Mouse (Mus musculus): ENCODE data around the gene Sertad3. TPM values are rescaled to one million over a fixed set of nuclear protein-coding genes. Genes with fewer than 3 reads are reported as not detected.

The Sertad3 gene
- polyA plus RNA-seq, 1 experiment: 14.1 TPM

DNA sequence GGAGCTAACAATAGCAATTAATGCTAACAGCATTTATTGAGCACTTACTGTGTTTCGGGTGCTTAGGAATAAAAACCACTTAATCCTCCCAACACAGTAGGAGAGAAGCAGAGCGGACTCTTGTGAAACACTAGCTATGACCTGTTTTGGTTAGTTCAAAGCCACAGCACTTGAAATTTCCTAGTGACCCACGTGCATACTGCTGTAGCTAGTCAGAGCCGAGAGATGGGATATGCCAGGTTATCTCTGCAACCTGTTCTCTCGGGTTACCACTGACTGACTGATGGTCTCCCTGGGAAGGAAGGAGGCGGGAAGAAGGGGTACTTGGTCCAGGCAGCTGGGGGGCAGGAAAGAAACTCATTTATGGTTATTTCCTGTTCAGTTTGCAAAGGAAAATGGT lies 13.1 kb upstream of the Sertad3 start:
- TF ChIP-seq CTCF (IDR thresholded peaks at IDR 0.05; ENCODE audit: borderline replicate concordance, insufficient read depth, low read length): no peak
- TF ChIP-seq POLR2A (IDR thresholded peaks at IDR 0.05; ENCODE audit: low read depth, low read length): no peak
- no peak overlapping the region for H3K4me3 ChIP-seq (ENCODE audit: insufficient read depth, low read length)
- H3K27ac ChIP-seq (ENCODE audit: insufficient read depth, low read length): no peak overlapping the region
- no peaks in the 10 kb centered on the region for H3K4me1 ChIP-seq (ENCODE audit: control insufficient read depth, insufficient read depth, low read length)

DNA sequence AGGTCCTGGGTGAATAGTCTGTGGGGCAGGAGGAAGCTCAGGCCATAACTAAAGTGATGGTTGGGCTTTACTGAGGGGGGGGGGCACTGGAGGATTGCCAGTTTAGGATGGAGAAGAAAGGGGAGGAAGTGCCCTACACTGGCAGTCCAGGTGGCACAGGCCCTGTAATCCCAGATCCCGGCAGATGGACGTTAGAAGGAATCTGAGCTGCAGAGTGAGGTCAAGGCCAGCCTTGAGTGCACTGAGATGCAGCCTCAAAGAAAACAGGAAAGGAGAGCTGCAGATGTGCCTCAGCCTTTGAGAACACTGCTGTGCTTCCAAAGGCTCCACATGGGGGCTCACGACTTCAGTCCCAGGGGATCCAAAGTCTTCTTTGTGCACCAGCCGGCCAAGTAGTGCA lies 5.9 kb upstream of the Sertad3 start:
- TF ChIP-seq POLR2A (IDR thresholded peaks at IDR 0.05; ENCODE audit: low read depth, low read length): no peak
- no peak for TF ChIP-seq CTCF (IDR thresholded peaks at IDR 0.05; ENCODE audit: borderline replicate concordance, insufficient read depth, low read length)
- no peak overlapping the region for H3K27ac ChIP-seq (ENCODE audit: insufficient read depth, low read length)
- H3K4me1 ChIP-seq (ENCODE audit: control insufficient read depth, insufficient read depth, low read length): no peaks in the 10 kb centered on the region
- H3K4me3 ChIP-seq (ENCODE audit: insufficient read depth, low read length): no peak overlapping the region

DNA sequence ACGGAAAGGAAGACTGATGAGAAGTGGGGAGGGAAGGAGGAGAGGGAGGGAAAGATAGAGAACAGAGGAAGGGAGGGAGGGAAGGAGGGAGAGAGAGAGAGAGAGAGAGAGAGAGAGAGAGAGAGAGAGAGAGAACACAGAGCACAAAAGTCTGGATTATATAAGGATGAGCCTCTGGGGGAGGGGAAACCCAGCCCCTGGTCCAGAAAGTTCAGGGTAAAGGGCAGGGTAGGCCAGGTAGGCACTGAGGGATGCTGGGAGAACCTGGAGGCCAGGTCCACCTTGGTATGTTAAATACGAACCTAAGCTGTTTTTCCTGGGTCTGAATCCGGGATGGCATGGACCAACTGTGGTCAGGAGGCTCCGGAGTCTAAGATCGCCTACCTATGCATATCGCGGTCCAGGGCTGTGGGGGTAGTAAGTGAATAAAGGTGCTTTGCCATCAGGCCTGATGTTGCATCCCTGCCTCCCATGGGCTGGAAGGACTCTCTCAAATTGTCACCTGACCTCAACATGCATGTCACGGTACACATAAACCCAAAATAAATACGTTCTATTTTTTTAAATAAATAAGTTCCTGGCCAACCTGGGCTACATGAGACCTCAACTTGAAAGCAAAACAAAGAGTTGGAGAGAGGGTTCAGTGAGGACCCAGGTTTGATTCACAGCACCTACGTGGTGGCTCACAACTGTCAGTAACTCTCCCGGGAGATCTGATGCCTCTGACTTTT lies 2.0 kb upstream of the Sertad3 start:
- Histone ChIP-seq H3K4me1 (ENCODE audit: control insufficient read depth, insufficient read depth, low read length) (no peaks in the 10 kb centered on the region), H3K27ac (ENCODE audit: insufficient read depth, low read length) (no peak overlapping the region), H3K4me3 (ENCODE audit: insufficient read depth, low read length) (no peak overlapping the region)
- TF ChIP-seq CTCF (IDR thresholded peaks at IDR 0.05; ENCODE audit: borderline replicate concordance, insufficient read depth, low read length): no peak
- TF ChIP-seq POLR2A (IDR thresholded peaks at IDR 0.05; ENCODE audit: low read depth, low read length): no peak

- peak overlapping the region; percentile 17 for H3K27ac ChIP-seq (ENCODE audit: insufficient read depth, low read length)
- TF ChIP-seq POLR2A (IDR thresholded peaks at IDR 0.05; ENCODE audit: low read depth, low read length) (no peak), CTCF (IDR thresholded peaks at IDR 0.05; ENCODE audit: borderline replicate concordance, insufficient read depth, low read length) (no peak)
- H3K4me3 ChIP-seq (ENCODE audit: insufficient read depth, low read length): no peak overlapping the region; the same call in 1 of the 2 replicates
- H3K4me1 ChIP-seq (ENCODE audit: control insufficient read depth, insufficient read depth, low read length): no peaks in the 10 kb centered on the region
Observed at GRCm38 (mm10) chr7:27472596-27472995, 972 bp upstream of the Sertad3 start.

DNA sequence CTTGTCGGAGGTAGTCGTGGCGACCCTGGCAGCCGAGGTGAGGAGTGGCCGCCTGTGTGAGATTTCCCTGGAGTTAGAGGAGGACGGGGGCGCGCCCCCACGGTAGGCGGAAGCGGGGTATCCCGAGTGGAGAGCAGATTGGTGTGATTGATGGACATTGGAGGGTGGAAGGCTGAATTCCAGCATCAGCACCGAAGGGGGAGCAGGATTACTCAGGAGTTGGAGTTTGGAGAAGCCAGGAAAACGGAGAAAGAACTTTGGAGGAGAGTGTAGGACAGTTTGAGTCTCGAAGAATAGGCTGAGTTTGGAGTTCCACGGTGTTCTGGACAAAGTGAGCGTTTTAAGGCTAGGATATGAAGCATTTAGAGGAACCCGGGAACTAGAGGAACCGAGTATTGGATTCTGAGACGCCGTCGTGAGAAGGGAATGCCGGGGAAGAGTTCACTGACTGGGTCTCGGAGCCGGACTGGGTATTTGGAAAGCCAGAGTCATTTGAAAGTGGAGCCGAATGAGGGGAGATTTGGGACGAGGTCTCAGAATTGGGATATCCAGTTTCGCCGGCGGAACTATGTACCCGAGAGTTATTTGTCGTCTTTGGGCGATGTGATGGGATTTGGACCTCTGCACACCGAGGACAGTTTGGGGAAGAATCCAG lies 394 bp downstream of the Sertad3 start:
- TF ChIP-seq CTCF (IDR thresholded peaks at IDR 0.05; ENCODE audit: borderline replicate concordance, insufficient read depth, low read length): no peak
- peak; percentile 85 for TF ChIP-seq POLR2A (IDR thresholded peaks at IDR 0.05; ENCODE audit: low read depth, low read length)
- Histone ChIP-seq H3K4me3 (ENCODE audit: insufficient read depth, low read length) (peak overlapping the region; percentile 87), H3K4me1 (ENCODE audit: control insufficient read depth, insufficient read depth, low read length) (no peaks in the 10 kb centered on the region), H3K27ac (ENCODE audit: insufficient read depth, low read length) (peak overlapping the region; percentile 58)

DNA sequence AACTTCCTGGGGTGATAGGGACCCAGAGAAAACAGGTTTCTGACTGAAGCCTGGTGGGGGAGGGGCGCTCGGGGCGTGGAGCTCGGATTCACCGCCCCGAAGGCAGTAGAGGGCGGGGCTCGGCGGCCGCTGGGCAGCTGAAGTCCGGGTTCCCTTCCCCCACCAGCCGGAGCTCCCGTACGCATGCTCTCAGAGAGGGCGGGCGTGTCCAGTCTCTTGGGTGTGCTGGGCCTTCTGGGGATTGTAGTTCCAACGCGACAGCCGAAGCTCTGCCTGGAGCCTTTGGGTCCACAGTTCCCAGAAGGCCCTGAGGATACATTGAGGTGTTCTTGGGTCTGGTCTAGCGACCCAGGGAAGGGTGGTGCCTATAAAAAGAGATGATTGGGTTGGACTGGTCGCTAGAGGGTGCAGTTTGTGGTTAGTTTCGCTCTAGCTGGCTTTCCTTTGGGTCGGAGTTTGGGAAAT lies 954 bp downstream of the Sertad3 start:
- Histone ChIP-seq H3K27ac (ENCODE audit: insufficient read depth, low read length) (peak overlapping the region; percentile 58), H3K4me1 (ENCODE audit: control insufficient read depth, insufficient read depth, low read length) (no peaks in the 10 kb centered on the region), H3K4me3 (ENCODE audit: insufficient read depth, low read length) (peak overlapping the region; percentile 87)
- TF ChIP-seq POLR2A (IDR thresholded peaks at IDR 0.05; ENCODE audit: low read depth, low read length) (no peak; the same call in 1 of the 2 replicates), CTCF (IDR thresholded peaks at IDR 0.05; ENCODE audit: borderline replicate concordance, insufficient read depth, low read length) (no peak)

DNA sequence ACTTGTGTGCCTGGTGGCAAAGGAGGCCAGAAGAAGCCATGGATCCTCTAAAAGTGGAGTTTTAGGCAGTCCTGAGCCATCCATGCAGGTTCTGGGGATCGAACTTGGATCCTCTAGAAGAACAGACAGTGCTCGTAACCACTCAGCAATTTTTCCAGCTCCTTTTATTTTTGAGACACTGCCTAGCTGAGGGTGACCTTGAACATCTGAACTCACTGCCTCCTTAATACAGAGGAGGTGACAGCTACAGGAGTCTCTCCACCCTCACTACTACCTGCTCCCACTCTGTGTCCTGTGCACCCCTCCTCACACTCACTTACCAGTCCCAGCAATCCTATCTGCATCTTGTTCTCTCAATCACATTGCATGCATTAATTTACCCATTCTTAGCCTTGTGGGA lies 2.0 kb downstream of the Sertad3 start:
- H3K4me3 ChIP-seq (ENCODE audit: insufficient read depth, low read length): no peak overlapping the region
- TF ChIP-seq POLR2A (IDR thresholded peaks at IDR 0.05; ENCODE audit: low read depth, low read length) (no peak), CTCF (IDR thresholded peaks at IDR 0.05; ENCODE audit: borderline replicate concordance, insufficient read depth, low read length) (no peak)
- peaks cover 2% of the 10 kb centered on the region for H3K4me1 ChIP-seq (ENCODE audit: control insufficient read depth, insufficient read depth, low read length)
- H3K27ac ChIP-seq (ENCODE audit: insufficient read depth, low read length): no peak overlapping the region

DNA sequence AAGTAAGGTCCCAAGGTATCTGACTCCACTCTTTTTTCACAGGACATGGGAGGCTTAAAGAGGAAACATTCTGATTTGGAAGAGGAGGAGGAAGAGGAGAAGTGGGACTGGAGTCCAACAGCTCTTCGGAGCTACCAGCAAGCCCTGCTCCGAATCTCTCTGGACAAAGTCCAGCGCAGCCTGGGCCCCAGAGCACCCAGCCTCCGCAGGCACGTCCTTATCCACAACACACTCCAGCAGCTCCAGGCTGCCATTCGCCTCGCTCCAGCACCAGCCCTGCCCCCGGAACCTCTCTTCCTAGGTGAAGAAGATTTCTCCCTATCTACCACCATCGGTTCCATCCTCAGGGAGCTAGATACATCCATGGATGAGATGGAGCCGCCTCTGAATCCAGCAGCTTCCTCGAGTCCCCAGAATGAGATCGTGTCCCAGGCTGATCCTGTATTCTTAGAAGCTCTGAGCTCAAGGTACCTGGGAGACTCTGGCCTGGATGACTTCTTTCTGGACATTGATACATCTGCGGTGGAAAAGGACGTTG lies 2.6 kb downstream of the Sertad3 start:
- no peak overlapping the region for H3K4me3 ChIP-seq (ENCODE audit: insufficient read depth, low read length)
- TF ChIP-seq POLR2A (IDR thresholded peaks at IDR 0.05; ENCODE audit: low read depth, low read length) (no peak), CTCF (IDR thresholded peaks at IDR 0.05; ENCODE audit: borderline replicate concordance, insufficient read depth, low read length) (no peak)
- no peak overlapping the region for H3K27ac ChIP-seq (ENCODE audit: insufficient read depth, low read length)
- peaks cover 5% of the 10 kb centered on the region for H3K4me1 ChIP-seq (ENCODE audit: control insufficient read depth, insufficient read depth, low read length)

DNA sequence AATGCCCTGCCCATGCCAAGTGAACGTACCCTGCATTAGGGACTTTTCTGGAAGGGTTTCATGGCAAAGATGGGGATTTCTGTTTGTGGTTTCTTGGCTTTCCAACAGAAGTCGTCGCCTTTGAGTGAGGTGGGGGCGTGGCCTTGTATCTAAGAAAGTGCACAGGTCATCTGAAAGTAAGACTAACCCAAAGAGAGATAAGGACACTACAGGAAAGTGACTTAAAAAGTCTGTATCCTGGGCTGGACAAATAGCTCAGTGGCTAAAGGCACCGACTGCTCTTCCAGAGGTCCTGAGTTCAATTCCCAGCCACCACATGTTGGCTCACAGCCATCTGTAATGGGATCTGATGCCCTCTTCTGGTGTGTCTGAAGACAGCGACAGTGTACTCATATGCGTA lies 5.0 kb downstream of the Sertad3 start:
- Histone ChIP-seq H3K4me3 (ENCODE audit: insufficient read depth, low read length) (no peak overlapping the region), H3K4me1 (ENCODE audit: control insufficient read depth, insufficient read depth, low read length) (peaks cover 5% of the 10 kb centered on the region), H3K27ac (ENCODE audit: insufficient read depth, low read length) (no peak overlapping the region)
- TF ChIP-seq CTCF (IDR thresholded peaks at IDR 0.05; ENCODE audit: borderline replicate concordance, insufficient read depth, low read length): no peak
- TF ChIP-seq POLR2A (IDR thresholded peaks at IDR 0.05; ENCODE audit: low read depth, low read length): no peak

GRCm38 (mm10) chr7:27479750-27480149 lies 6.2 kb downstream of the Sertad3 start:
- Histone ChIP-seq H3K27ac (ENCODE audit: insufficient read depth, low read length) (no peak overlapping the region), H3K4me3 (ENCODE audit: insufficient read depth, low read length) (no peak overlapping the region), H3K4me1 (ENCODE audit: control insufficient read depth, insufficient read depth, low read length) (peaks cover 5% of the 10 kb centered on the region)
- no peak for TF ChIP-seq POLR2A (IDR thresholded peaks at IDR 0.05; ENCODE audit: low read depth, low read length)
- no peak for TF ChIP-seq CTCF (IDR thresholded peaks at IDR 0.05; ENCODE audit: borderline replicate concordance, insufficient read depth, low read length)

All from embryonic fibroblast, embryonic 13.5 days (primary cell).